Mouse (Mus musculus) megakaryocyte-erythroid progenitor cell, adult 5-6 weeks (primary cell): ENCODE results near the gene Wdfy1. TPM values are rescaled to one million over a fixed set of nuclear protein-coding genes. Genes with fewer than 3 reads are reported as not detected.

ENCODE experiments used
- ATAC-seq: replicated peaks from 2 replicates; pipeline ENCODE4 v1.8.0; 2016; ENCODE audit warnings: mild to moderate bottlenecking, inconsistent platforms; ENCODE audit not compliant: severe bottlenecking, poor library complexity, low FRiP score, low TSS enrichment
- total RNA-seq, 2 experiments: library from RNA; stranded (forward) in 1 of 2; stranded (reverse) in 1 of 2; fragments of 200-1000, 215-1000 nt in 1 of 2; fragments of >200 nt in 1 of 2; fragmentation: Nextera tagmentation in 1 of 2; gene quantifications; 2 replicates each; pipeline ENCODE4 v1.2.3; 2014 to 2017

The Wdfy1 gene
- total RNA-seq, 2 experiments from 2014 or later, result 4.1 to 11.6 TPM

DNA sequence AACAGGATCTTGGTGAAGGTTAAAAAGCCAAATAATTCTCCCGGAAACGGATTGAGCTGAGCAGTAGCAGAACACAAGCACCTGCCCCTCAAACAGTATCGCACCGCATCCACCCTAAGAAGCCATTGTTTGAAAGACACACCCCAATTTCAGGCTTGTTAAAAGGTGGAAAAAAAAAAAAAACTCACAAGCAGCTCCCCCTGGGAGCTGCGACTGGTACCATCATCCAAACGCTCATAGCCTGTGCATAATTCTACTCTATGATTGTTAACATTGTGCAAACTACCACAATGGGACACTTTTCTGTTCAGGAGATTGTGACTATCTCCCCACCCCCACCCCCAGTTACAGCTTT is 14.0 kb downstream of the Wdfy1 start:
- ATAC-seq, result peak; percentile 51

- peak; percentile 88 for ATAC-seq
Measured at GRCm38 (mm10) chr1:79761106-79761916, 14.6 kb downstream of the Wdfy1 start.

DNA sequence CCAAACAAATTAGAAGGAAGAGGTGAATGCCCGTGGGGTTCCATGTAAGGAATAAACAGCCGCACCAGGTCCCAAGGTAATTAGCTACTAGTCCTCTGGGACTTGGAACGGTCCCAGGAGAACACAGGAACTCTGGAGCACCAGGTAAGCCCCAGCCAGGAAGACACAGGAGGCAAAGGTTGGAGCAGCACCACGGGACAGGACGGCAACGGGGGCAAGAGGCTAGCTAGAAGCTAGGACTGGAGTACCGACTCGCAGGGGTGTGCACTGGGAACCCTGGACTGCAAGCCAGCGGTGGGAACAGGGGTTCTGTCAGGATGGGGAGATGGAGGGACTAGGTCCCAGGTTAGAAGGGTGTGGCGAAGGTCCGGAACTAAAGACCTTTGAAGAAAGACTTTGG is 15.3 kb downstream of the Wdfy1 start:
- ATAC-seq, result peak; percentile 4; the same call in 1 of the 2 replicates

DNA sequence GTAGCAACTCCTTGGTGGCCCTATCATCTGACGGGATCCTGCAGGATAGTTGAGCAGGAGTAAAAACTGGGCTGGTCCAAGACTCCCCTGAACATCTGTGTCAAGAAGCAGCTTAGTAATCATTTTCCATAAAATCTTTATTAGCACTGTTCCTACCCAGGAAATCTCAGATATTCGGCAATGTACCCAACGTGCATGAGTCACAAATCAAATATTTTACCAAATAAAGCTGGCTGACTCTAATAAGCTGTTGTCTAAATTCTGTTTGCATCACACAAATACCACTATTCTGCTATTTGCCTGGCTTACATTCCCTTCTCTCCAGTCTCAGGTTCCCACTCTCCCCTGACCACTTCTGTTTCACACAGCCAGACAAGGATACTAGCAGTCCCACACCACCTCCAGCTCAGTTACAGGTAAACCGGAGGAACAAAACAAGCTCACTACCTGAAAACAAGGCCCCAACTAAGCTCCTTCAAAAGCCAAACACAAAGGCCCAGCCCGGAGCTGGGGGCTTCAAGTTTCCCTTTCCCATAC is 16.4 kb downstream of the Wdfy1 start:
- ATAC-seq, result no peak

DNA sequence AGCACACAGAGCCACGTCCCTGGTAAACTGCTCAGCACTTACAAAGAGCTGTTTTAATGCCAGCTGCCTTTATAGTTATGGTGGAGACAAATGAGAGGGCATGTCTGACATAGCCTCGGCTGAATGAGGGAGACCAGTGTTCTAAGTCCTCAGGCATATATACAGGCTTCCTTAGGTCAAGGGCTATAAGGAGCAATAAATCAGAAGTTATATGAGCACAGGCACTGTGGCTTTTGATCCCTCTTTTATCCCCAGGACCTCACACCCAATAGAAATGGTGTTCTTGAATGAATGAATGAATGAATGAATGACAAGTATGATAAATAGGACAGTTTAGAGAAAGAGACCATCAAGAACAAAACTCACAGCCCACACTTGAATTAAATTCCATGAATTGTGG is 16.9 kb downstream of the Wdfy1 start:
- ATAC-seq, result no peak

DNA sequence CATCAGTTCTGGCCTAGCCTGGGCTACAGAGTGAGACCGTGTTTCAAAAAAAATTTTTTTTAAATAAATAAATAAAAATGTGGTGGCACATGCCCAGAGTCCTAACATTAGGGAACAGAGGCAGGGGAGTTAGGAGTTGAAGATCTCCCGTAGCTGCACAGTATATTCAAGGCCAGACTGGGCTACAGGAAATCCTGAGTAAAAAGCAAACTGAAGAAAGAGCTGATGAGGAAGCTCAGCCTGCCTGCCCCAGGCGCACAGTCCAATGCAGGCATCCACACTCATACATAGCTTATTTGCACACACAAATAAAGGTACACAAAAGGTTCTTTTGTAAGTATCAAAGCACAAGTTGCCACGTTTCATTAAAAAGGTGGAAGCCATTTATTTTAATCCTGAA is 18.3 kb downstream of the Wdfy1 start:
- ATAC-seq, result no peak

GRCm38 (mm10) chr1:79757161-79757560 is 18.8 kb downstream of the Wdfy1 start:
- no peak for ATAC-seq

GRCm38 (mm10) chr1:79756417-79756816 is 19.5 kb downstream of the Wdfy1 start:
- ATAC-seq, result no peak

DNA sequence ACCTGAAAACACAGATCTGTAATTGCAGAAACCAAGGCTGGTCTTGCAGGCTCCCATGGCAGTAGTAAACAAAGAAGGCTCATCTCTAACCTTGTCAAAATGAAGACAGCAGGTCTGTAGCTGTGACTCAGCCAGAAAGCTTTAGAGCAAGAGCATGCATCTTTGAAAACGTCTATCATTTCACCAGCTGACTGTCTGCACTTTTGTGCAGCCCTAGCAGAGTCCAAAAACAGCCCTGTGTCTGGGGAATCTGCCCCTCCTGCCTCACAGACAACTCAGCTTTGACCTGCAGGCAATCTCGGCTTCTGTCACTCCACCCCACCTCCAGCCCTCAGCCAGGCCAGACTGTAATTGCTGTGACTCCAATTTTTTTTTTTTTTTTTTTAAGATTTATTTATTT is 20.6 kb downstream of the Wdfy1 start:
- ATAC-seq, result no peak

DNA sequence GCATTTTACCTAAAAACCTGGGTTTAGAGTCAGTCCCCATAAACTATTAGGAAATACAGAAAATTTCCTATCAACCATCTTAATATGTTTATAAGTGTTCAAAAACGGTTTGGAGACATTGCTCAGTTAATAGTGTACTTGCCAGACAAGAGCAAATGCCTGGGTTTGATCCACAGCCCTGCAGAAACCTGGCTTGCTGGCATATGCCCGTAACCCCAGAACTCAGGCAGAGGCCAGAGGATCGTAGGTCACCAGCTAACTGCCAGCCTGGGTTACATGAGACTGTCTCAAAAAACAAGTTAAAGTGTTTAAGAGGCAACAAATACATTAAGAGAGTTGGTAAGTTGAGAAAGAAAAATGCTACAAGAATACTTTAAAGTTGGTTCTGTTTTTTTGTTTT is 21.0 kb downstream of the Wdfy1 start:
- no peak for ATAC-seq

DNA sequence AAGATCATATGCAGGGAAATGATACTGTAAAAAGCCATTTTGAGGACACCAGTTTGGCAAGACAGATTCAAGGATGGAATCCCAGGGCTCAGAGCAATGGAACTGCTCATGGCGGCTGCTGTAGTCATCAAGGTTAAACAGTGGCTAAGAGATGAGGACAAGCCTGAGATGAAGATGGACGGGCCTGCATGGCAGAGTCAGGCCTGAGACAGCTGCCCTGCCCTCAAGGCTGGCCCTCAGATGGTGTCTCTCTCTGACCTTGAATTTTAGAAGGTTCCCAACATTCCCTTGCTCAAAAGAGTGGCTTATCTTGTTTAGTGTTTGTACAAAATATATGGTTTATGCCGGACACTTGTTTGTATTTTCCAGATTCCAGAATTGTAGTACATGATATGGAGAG is 22.5 kb downstream of the Wdfy1 start:
- no peak for ATAC-seq

- ATAC-seq, result no peak
Measured at GRCm38 (mm10) chr1:79752714-79753340, 23.1 kb downstream of the Wdfy1 start.

GRCm38 (mm10) chr1:79752015-79752695 is 23.8 kb downstream of the Wdfy1 start:
- no peak for ATAC-seq

DNA sequence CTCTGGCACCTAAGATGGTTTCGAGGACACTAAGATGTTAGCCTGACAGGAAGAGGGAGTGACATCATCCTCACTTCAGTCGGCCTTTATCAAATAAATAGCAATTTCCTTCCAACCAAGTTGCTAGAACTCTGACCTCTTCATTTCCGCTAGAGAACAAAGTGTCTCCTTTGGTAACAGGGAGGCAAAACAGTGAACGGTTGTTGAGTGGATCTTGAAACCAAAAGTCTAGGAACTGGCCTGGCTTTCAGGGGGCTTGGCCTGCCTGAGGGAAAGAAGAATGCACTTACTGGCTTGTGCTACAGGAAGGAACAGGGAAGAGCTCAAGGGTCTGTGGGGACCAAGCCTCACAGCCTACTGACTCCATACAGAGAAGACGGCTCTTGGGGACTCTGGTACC is 24.8 kb downstream of the Wdfy1 start:
- no peak for ATAC-seq

- ATAC-seq, result no peak
Measured at GRCm38 (mm10) chr1:79746056-79746455, 29.9 kb downstream of the Wdfy1 start.

DNA sequence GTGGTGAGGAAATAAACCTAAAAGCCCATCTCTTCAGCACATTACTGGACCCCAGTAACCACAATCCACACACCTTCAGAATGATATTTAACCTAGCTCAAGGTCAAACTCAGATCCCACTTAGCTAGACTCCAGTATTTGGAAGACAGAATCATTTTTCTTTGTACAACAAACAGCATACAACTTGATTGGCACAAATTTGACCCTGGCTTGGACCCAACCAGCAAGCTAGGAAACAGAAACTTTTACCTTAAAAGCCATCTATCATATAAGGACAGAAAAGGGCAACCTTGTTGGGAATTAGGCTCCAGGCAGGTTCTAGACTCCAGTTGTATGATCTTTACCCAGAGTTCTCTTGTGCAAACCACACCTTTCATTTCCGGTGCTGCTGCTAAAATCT is 32.6 kb downstream of the Wdfy1 start:
- no peak for ATAC-seq

DNA sequence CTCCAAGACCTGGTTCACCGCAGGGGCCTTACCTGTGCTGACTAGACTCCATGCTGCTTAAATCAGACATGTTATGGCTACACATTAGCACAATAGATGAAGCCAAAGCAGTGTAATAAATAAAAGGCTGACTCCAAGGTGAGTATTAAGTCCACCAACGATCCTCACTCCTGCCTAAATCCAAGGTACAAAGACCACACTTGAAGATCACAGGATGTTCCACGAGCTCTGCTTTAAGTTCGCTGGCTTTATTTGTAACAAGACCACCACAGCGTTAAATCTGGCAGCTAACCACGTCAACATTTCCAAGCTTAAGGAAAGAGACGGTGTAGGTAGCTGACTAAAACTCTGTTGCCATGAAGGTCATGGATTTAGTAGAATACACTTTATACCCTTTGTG is 33.0 kb downstream of the Wdfy1 start:
- ATAC-seq, result no peak

GRCm38 (mm10) chr1:79741002-79741401 is 34.9 kb downstream of the Wdfy1 start:
- no peak for ATAC-seq

DNA sequence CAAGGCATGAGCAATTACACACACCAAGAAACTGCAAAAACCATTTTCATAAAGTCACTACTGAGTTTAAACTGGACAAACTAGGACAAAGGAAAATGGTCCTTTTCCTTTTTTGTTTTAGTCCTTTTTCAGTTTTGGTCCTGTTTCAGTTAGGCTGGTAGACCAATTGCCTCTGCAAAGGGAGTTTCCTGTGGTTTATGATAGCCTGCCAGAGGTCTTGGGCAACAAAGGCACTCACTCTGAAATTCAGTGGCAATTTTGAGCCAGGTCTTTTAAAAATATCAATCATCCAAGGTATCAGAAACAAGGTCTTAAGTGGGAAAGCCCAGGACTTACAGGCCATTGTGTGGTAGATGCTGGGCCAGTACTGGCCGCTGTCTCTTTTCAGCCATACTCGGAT is 36.2 kb downstream of the Wdfy1 start:
- no peak for ATAC-seq

DNA sequence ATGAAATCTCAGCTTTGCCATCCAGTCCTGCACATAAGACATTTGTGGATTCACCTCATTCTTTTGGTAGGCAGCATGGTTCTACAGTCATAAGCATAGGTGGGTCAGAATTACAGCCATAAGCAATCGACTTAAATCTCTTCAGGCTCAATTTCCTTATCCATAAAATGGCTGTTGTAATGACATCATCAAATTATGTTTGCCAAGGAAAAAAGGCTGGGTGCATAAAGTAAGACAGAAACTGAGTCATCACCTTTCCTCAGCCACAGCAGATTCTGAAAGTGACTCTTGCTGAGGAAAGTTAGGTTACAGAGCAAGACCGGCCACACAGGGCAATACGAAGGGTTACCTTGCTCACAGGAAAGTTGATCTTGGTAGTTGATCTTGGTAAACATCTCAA is 39.5 kb downstream of the Wdfy1 start:
- no peak for ATAC-seq
